Mouse (Mus musculus) neural tube, embryonic 13.5 days (tissue): ENCODE measurements around the gene Nckap5. TPM values are rescaled to one million over a fixed set of nuclear protein-coding genes. Genes with fewer than 3 reads are reported as not detected.
A peak's percentile ranks its signal among the peaks of the same experiment; 100 is the strongest.

Experiments used
- ATAC-seq: fragments of 200-750 bp; cut with Nextera tagmentation; 2 replicates; pipeline ENCODE4 v1.8.0; 2017; ENCODE audit warnings: low read depth, mild to moderate bottlenecking, moderate TSS enrichment, moderate library complexity
- H3K27ac ChIP-seq: fragments of 300-500 bp; sonication (generic); replicated peaks from 2 replicates; pipeline ENCODE4 v1.5.1; 2015; ENCODE audit warnings: moderate library complexity, mild to moderate bottlenecking, inconsistent platforms
- H3K27me3 ChIP-seq: fragments of 300-500 bp; sonication (generic); 2 replicates; pipeline ENCODE4 v1.6.1; 2015; ENCODE audit warnings: mild to moderate bottlenecking, inconsistent platforms
- H3K36me3 ChIP-seq: fragments of 300-500 bp; sonication (generic); 2 replicates; pipeline ENCODE4 v1.6.1; 2015; ENCODE audit warnings: mild to moderate bottlenecking, inconsistent platforms
- H3K4me1 ChIP-seq: fragments of 300-500 bp; sonication (generic); replicated peaks from 2 replicates; pipeline ENCODE4 v1.6.1; 2015; ENCODE audit warnings: inconsistent platforms
- H3K4me2 ChIP-seq: fragments of 300-500 bp; sonication (generic); 2 replicates; pipeline ENCODE4 v1.6.1; 2015; ENCODE audit warnings: inconsistent platforms, mild to moderate bottlenecking, moderate library complexity
- H3K4me3 ChIP-seq: fragments of 300-500 bp; sonication (generic); 2 replicates; pipeline ENCODE4 v1.5.1; 2015; ENCODE audit warnings: mild to moderate bottlenecking, inconsistent platforms
- H3K9ac ChIP-seq: fragments of 300-500 bp; sonication (generic); 2 replicates; pipeline ENCODE4 v1.6.1; 2015; ENCODE audit warnings: moderate library complexity, mild to moderate bottlenecking, inconsistent platforms
- H3K9me3 ChIP-seq: fragments of 300-500 bp; sonication (generic); 2 replicates; pipeline ENCODE4 v1.6.1; 2016; ENCODE audit warnings: inconsistent platforms
- WGBS: fragments of 180-500 bp; shearing (Covaris S2); methylation state at CpG from one replicate; pipeline ENCODE4 v1.1.7; 2015; 5-methylcytosine and 5-hydroxymethylcytosine counted together
- polyA plus RNA-seq: library from polyadenylated mRNA; unstranded; fragments of >200 nt; fragmentation: Nextera tagmentation; extraction: Ambion mirVana; gene quantifications from 2 replicates; pipeline ENCODE4 v1.2.1, GENCODE M21; 2015

Gene Nckap5
- polyA plus RNA-seq, 1 experiment from 2014 or later = 18.3 TPM

- Histone ChIP-seq H3K27me3 (peaks cover 29% of the 10 kb centered on the region), H3K36me3 (no peaks in the 10 kb centered on the region), H3K4me2 (peak within 1 kb of the TSS; percentile 98), H3K4me1 (peaks cover 35% of the 10 kb centered on the region), H3K4me3 (peak within 1 kb of the TSS; percentile 53), H3K9ac (peak within 1 kb of the TSS; percentile 73), H3K9me3 (no peaks in the 10 kb centered on the region), H3K27ac (peak within 1 kb of the TSS; percentile 65)
- ATAC-seq = peak; percentile 15
- WGBS = 3% methylated on average over 30 of the region's 30 CpGs
Observed at GRCm38 (mm10) chr1:125912601-125913600, 917.7 kb downstream of the Nckap5 start, which contains the start of gene Lypd1. Gene Lypd1 (minus strand): TSS chr1:125913101.

- peak overlapping the region; percentile 73 for H3K9ac ChIP-seq
- H3K27ac ChIP-seq = peak overlapping the region; percentile 65
- H3K36me3 ChIP-seq = no peaks in the 10 kb centered on the region
- peak; percentile 72 for ATAC-seq
- H3K9me3 ChIP-seq = no peaks in the 10 kb centered on the region
- H3K27me3 ChIP-seq = peaks cover 29% of the 10 kb centered on the region
- H3K4me3 ChIP-seq = peak overlapping the region; percentile 53
- under 1% methylated on average over 43 of the region's 43 CpGs for WGBS
- peaks cover 35% of the 10 kb centered on the region for H3K4me1 ChIP-seq
- H3K4me2 ChIP-seq = peak overlapping the region; percentile 98
Observed at GRCm38 (mm10) chr1:125911901-125912445, 918.6 kb downstream of the Nckap5 start.

- under 1% methylated on average over 35 of the region's 35 CpGs for WGBS
- H3K4me3 ChIP-seq = peak overlapping the region; percentile 53
- peaks cover 29% of the 10 kb centered on the region for H3K27me3 ChIP-seq
Observed at GRCm38 (mm10) chr1:125911337-125911900, 919.2 kb downstream of the Nckap5 start.

GRCm38 (mm10) chr1:125910871-125911265, 919.7 kb downstream of the Nckap5 start:
- Histone ChIP-seq H3K4me1 (peaks cover 35% of the 10 kb centered on the region), H3K9me3 (no peaks in the 10 kb centered on the region), H3K36me3 (no peaks in the 10 kb centered on the region), H3K4me3 (peak overlapping the region; percentile 53), H3K9ac (peak overlapping the region; percentile 73), H3K27me3 (peaks cover 29% of the 10 kb centered on the region), H3K4me2 (peak overlapping the region; percentile 98), H3K27ac (peak overlapping the region; percentile 65)
- 1% methylated on average over 9 of the region's 9 CpGs for WGBS
- peak; percentile 67 for ATAC-seq

More at GRCm38 (mm10) chr1:125911337-125911900, 919.2 kb downstream of the Nckap5 start:
- peak; percentile 71 for ATAC-seq
- H3K27ac ChIP-seq = peak overlapping the region; percentile 65; the same call in 1 of the 2 replicates
- peak overlapping the region; percentile 73 for H3K9ac ChIP-seq
- H3K9me3 ChIP-seq = no peaks in the 10 kb centered on the region
- H3K36me3 ChIP-seq = no peaks in the 10 kb centered on the region
- H3K4me2 ChIP-seq = peak overlapping the region; percentile 98
- H3K4me1 ChIP-seq = peaks cover 35% of the 10 kb centered on the region

GRCm38 (mm10) chr1:125910211-125910870, 920.3 kb downstream of the Nckap5 start:
- Histone ChIP-seq H3K9ac (peak overlapping the region; percentile 73), H3K4me1 (peaks cover 35% of the 10 kb centered on the region), H3K9me3 (no peaks in the 10 kb centered on the region), H3K36me3 (no peaks in the 10 kb centered on the region), H3K27ac (peak overlapping the region; percentile 9; the same call in 1 of the 2 replicates), H3K27me3 (peaks cover 29% of the 10 kb centered on the region), H3K4me3 (peak overlapping the region; percentile 53), H3K4me2 (peak overlapping the region; percentile 98)
- 7% methylated on average over 14 of the region's 14 CpGs for WGBS
- ATAC-seq = peak; percentile 38

- no peaks in the 10 kb centered on the region for H3K27me3 ChIP-seq
- no peaks in the 10 kb centered on the region for H3K4me1 ChIP-seq
- H3K9me3 ChIP-seq = no peaks in the 10 kb centered on the region
- ATAC-seq = no peak
- H3K4me3 ChIP-seq = no peak overlapping the region
- H3K27ac ChIP-seq = no peak overlapping the region
- no peak overlapping the region for H3K9ac ChIP-seq
- 69% methylated on average over 9 of the region's 9 CpGs for WGBS
- H3K36me3 ChIP-seq = no peaks in the 10 kb centered on the region
- H3K4me2 ChIP-seq = no peak overlapping the region
Observed at GRCm38 (mm10) chr1:125893158-125893557, 937.4 kb downstream of the Nckap5 start.

GRCm38 (mm10) chr1:125870056-125870455, 960.5 kb downstream of the Nckap5 start:
- H3K9ac ChIP-seq = no peak overlapping the region
- no peak overlapping the region for H3K4me3 ChIP-seq
- ATAC-seq = no peak
- no peaks in the 10 kb centered on the region for H3K36me3 ChIP-seq
- no peaks in the 10 kb centered on the region for H3K9me3 ChIP-seq
- no peaks in the 10 kb centered on the region for H3K27me3 ChIP-seq
- no peak overlapping the region for H3K4me2 ChIP-seq
- 32% methylated on average over 7 of the region's 7 CpGs for WGBS
- H3K4me1 ChIP-seq = no peaks in the 10 kb centered on the region
- H3K27ac ChIP-seq = no peak overlapping the region
